Mouse (Mus musculus): ENCODE results near the gene Dmrtc1a. TPM values are rescaled to one million over a fixed set of nuclear protein-coding genes. Genes with fewer than 3 reads are reported as not detected.
"Not testable (repeated sequence)": the region's sequence is repeated elsewhere in the genome, so short reads cannot be mapped to it uniquely, and the experiment has no call there.

The Dmrtc1a gene
- polyA plus RNA-seq (2016; fragmentation: Nextera tagmentation; extraction: Ambion mirVana) = 0.18 and 0.44 TPM in 2 replicates

- not testable (repeated sequence) for H3K27ac ChIP-seq; H3K9ac ChIP-seq; H3K4me3 ChIP-seq (replicated peaks); H3K4me1 ChIP-seq; ATAC-seq (ENCODE audit: low FRiP score); H3K36me3 ChIP-seq (replicated peaks); H3K4me2 ChIP-seq; H3K9me3 ChIP-seq
- H3K27me3 ChIP-seq = peaks cover 18% of the 10 kb centered on the region
- WGBS = 81% methylated on average over 8 of the region's 9 CpGs
Measured at GRCm38 (mm10) chrX:102908587-102908986, at the start of gene Dmrtc1a, which contains the start of gene 1700011M02Rik. Gene Dmrtc1a, minus strand, starts transcription at chrX:102908687. Gene 1700011M02Rik, plus strand, starts transcription at chrX:102908905.

DNA sequence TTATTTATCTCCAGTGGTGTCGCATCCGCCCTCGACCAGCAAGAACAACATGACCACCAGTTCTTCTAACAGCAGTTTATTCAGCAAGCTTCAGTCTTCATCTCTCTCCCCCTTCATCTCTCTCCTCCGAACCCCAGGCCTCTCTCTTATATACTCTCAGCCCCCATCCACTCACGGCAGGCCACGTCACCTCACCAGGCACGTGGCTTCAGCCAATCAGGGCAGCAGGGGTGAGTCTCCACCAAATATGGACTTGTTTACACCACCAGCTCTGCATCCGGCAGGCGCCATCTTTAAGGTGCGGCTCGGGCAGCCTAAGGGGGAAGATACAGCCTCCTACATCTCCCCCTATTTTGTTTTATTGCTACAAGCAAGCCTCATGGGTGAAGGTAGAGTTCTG is 41.6 kb upstream of the Dmrtc1a start:
- H3K27ac ChIP-seq; H3K36me3 ChIP-seq (replicated peaks); H3K9ac ChIP-seq; H3K4me1 ChIP-seq; H3K4me2 ChIP-seq; ATAC-seq (ENCODE audit: low FRiP score); H3K4me3 ChIP-seq (replicated peaks); H3K9me3 ChIP-seq: not testable (repeated sequence)
- WGBS = 87% methylated on average over 11 of the region's 11 CpGs
- H3K27me3 ChIP-seq = peaks cover 18% of the 10 kb centered on the region

- Histone ChIP-seq H3K4me2 (no peak overlapping the region), H3K9me3 (no peaks in the 10 kb centered on the region), H3K36me3 (replicated peaks) (no peaks in the 10 kb centered on the region), H3K27me3 (peaks cover 45% of the 10 kb centered on the region), H3K4me1 (0 out of 2 replicates have a peak, but pooled peaks cover 3% of the 10 kb centered on the region), H3K9ac (no peak overlapping the region), H3K27ac (no peak overlapping the region), H3K4me3 (replicated peaks) (no peak overlapping the region)
- no peak for ATAC-seq (ENCODE audit: low FRiP score)
- WGBS = 81% methylated on average over 5 of the region's 5 CpGs
Measured at GRCm38 (mm10) chrX:102936743-102937142, 28.3 kb upstream of the Dmrtc1a start.

- Histone ChIP-seq H3K27ac (no peak overlapping the region), H3K9ac (no peak overlapping the region), H3K9me3 (no peaks in the 10 kb centered on the region), H3K4me2 (peak overlapping the region; percentile 62), H3K4me3 (replicated peaks) (peak overlapping the region; percentile 57), H3K4me1 (0 out of 2 replicates have a peak, but pooled peaks cover 3% of the 10 kb centered on the region), H3K27me3 (peaks cover 45% of the 10 kb centered on the region), H3K36me3 (replicated peaks) (no peaks in the 10 kb centered on the region)
- WGBS = 52% methylated on average over 8 of the region's 8 CpGs
- ATAC-seq (ENCODE audit: low FRiP score) = no peak; the same call in 1 of the 2 replicates
Measured at GRCm38 (mm10) chrX:102934395-102934764, 25.9 kb upstream of the Dmrtc1a start.

DNA sequence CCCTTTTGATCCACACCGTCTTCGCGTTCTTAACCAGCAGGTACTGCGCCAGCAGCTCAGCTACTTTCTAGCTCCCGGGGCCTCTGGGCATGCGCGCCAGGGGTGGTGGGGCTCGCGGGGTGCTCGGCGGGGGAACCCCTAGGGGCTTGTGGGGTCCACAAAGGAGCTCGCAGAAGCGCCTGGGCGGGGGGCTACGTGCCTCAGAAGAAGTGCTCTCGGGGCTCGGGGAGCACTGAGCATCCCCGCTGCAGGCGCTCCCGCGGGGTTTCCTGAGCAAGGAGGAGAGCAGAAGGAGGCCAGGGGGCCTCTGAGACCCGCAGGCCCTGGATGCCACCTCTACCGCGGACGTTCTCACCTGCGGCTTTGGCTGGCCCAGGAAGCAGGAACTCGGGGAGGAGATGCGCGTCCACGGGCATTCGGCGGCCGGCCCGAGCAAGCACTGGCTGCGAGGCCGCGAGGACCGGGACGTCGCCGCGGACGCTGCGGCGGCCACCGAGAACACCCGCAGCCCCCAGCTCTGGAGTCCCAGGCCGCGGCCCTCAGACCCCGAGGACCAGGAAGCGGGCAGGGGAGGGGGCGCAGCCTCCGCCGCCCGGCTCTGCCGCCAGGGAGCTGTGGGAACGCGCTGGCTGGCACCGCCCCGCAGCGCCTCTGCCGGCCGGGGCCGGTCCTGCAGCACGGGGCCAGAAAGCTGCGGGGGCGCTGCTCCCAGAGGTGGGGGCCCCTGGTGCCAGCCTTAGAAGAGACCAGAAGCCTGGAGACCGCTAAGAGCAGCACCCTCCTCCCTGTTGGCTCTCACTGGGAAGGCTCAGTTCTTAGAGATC is 25.3 kb upstream of the Dmrtc1a start:
- H3K4me2 ChIP-seq = peak overlapping the region; percentile 62
- 0 out of 2 replicates have a peak, but pooled peaks cover 3% of the 10 kb centered on the region for H3K4me1 ChIP-seq
- H3K9ac ChIP-seq = peak overlapping the region; percentile 68
- peak overlapping the region; percentile 57 for H3K4me3 ChIP-seq (replicated peaks)
- H3K9me3 ChIP-seq = no peaks in the 10 kb centered on the region
- H3K36me3 ChIP-seq (replicated peaks) = no peaks in the 10 kb centered on the region
- H3K27ac ChIP-seq = no peak overlapping the region
- ATAC-seq (ENCODE audit: low FRiP score) = peak; percentile 84
- peaks cover 45% of the 10 kb centered on the region for H3K27me3 ChIP-seq
- 22% methylated on average over 56 of the region's 68 CpGs for WGBS

DNA sequence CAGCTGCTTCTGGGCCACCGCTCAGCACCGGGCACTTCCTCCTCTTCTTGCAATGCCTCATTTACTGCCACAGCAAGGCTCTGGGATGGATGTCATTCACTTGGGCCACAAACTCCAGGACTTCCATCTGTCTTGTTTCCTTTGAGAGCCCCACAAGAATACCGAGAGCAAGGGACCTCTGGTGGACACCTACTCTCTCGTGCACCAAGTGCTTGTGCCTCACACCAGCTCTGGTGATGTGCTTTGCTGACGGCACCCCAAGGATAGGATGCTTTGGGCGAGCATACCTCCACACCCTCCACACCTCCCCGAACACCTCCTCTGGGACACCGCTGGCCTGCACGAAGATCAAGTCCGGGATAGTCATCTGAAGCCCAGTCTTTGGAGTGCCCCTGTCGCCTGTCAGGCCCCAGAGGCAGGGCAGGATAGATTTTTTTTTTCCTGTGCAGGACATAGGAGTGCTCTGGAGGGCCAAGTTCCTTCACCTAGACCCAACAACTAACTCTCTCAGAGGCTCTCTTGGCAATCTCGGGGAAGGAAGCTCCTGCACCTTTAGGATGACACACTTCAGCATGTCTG is 24.6 kb upstream of the Dmrtc1a start:
- H3K4me1 ChIP-seq = 0 out of 2 replicates have a peak, but pooled peaks cover 3% of the 10 kb centered on the region
- H3K4me3 ChIP-seq (replicated peaks) = peak overlapping the region; percentile 57
- peaks cover 45% of the 10 kb centered on the region for H3K27me3 ChIP-seq
- no peak overlapping the region for H3K27ac ChIP-seq
- peak overlapping the region; percentile 62 for H3K4me2 ChIP-seq
- no peaks in the 10 kb centered on the region for H3K9me3 ChIP-seq
- peak; percentile 11 for ATAC-seq (ENCODE audit: low FRiP score)
- H3K36me3 ChIP-seq (replicated peaks) = no peaks in the 10 kb centered on the region
- WGBS = 52% methylated on average over 12 of the region's 12 CpGs
- peak overlapping the region; percentile 68; the same call in 1 of the 2 replicates for H3K9ac ChIP-seq

DNA sequence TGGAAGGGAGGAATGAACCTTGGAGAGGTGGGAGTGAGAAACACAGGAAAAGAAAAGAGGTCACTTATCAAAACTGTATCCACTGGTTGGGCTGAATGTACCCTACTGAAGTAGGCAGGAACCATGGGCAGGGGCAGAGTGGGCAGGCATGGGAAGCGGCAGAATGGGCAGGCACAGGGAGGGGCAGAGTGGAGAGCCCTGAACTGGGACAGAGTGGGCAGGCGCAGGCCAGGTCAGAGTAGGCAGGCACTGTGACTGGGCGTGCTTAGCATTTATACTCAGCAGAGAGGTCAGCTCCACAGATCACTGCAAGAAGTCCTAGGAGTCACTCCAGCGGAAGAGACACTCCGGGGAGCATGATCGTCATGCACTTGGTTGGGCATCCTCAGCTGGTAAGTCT is 19.6 kb upstream of the Dmrtc1a start, which contains the start of gene 1700018G05Rik:
Gene 1700018G05Rik, plus strand, starts transcription at position 301 of the 400 bp plus-strand sequence.
- not testable (repeated sequence) for H3K27ac ChIP-seq; H3K9me3 ChIP-seq; H3K9ac ChIP-seq; ATAC-seq (ENCODE audit: low FRiP score); H3K4me2 ChIP-seq; H3K4me1 ChIP-seq; H3K36me3 ChIP-seq (replicated peaks); H3K4me3 ChIP-seq (replicated peaks)
- H3K27me3 ChIP-seq = peaks cover 11% of the 10 kb centered on the region
- 83% methylated on average over 6 of the region's 6 CpGs for WGBS

GRCm38 (mm10) chrX:102926707-102927106 is 18.2 kb upstream of the Dmrtc1a start:
- not testable (repeated sequence) for H3K4me3 ChIP-seq (replicated peaks); H3K4me1 ChIP-seq; H3K36me3 ChIP-seq (replicated peaks); H3K9ac ChIP-seq; H3K27ac ChIP-seq; H3K9me3 ChIP-seq; H3K4me2 ChIP-seq; ATAC-seq (ENCODE audit: low FRiP score)
- WGBS = 36% methylated on average over 4 of the region's 4 CpGs
- H3K27me3 ChIP-seq = peaks cover 14% of the 10 kb centered on the region

GRCm38 (mm10) chrX:102914823-102915222 is 6.3 kb upstream of the Dmrtc1a start:
- not testable (repeated sequence) for H3K9me3 ChIP-seq; H3K36me3 ChIP-seq (replicated peaks); H3K27ac ChIP-seq; H3K4me2 ChIP-seq; ATAC-seq (ENCODE audit: low FRiP score); H3K4me3 ChIP-seq (replicated peaks); H3K4me1 ChIP-seq; H3K27me3 ChIP-seq; H3K9ac ChIP-seq
- 70% methylated on average over 1 of the region's 1 CpGs for WGBS

DNA sequence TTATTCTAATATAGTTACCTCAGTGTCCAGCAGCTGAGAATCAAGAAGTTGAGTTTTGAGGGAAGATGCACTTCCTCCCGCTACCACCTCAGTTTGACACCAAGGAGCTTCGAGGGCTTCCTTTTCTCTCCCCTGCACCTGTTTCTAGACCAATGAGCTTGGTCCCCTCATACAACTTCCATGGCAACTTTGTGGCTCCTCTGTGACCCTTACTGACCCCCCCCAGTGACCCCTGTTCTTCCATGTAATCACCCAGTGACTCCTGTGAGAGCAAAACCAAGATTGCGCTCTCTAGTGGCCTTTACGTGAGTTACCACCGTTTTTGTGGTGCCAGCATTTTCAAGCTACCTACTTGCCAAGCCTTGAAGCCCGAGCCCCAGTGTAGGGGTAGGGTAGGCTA is 40.6 kb downstream of the Dmrtc1a start, which contains the start of gene 1700031F05Rik:
Gene 1700031F05Rik, minus strand, starts transcription at position 101 of the 400 bp plus-strand sequence.
- 91% methylated on average over 6 of the region's 6 CpGs for WGBS
- Histone ChIP-seq H3K27ac (no peak within 1 kb of the TSS), H3K36me3 (replicated peaks) (no peaks in the 10 kb centered on the region), H3K9me3 (no peaks in the 10 kb centered on the region), H3K4me3 (replicated peaks) (no peak within 1 kb of the TSS), H3K4me1 (no peaks in the 10 kb centered on the region), H3K27me3 (0 out of 2 replicates have a peak, but pooled peaks cover 17% of the 10 kb centered on the region), H3K9ac (no peak within 1 kb of the TSS), H3K4me2 (no peak within 1 kb of the TSS)
- no peak for ATAC-seq (ENCODE audit: low FRiP score)

GRCm38 (mm10) chrX:102854516-102854915 is 54.0 kb downstream of the Dmrtc1a start, which contains the start of gene Dmrtc1c2:
Gene Dmrtc1c2, minus strand, starts transcription at chrX:102854616.
- H3K9me3 ChIP-seq; H3K27ac ChIP-seq; ATAC-seq (ENCODE audit: low FRiP score); H3K9ac ChIP-seq; H3K4me1 ChIP-seq; H3K27me3 ChIP-seq; H3K4me2 ChIP-seq; H3K4me3 ChIP-seq (replicated peaks); H3K36me3 ChIP-seq (replicated peaks): not testable (repeated sequence)
- WGBS = 83% methylated on average over 1 of the region's 13 CpGs
